Mouse (Mus musculus): ENCODE results near the gene Phip. TPM values are rescaled to one million over a fixed set of nuclear protein-coding genes. Genes with fewer than 3 reads are reported as not detected.
A peak's percentile ranks its signal among the peaks of the same experiment; 100 is the strongest.

Gene Phip
- polyA plus RNA-seq, 1 experiment from 2014 or later: 58.4 TPM

GRCm38 (mm10) chr9:82829693-82830430 is 145.5 kb downstream of the Phip start:
- H3K4me3 ChIP-seq: peak overlapping the region; percentile 88
- peak overlapping the region; percentile 70 for H3K4me2 ChIP-seq
- H3K9me3 ChIP-seq (replicated peaks): no peaks in the 10 kb centered on the region
- ATAC-seq (ENCODE audit: insufficient number of reproducible peaks, low FRiP score): peak; percentile 91
- H3K9ac ChIP-seq: peak overlapping the region; percentile 78
- WGBS: 1% methylated on average over 65 of the region's 65 CpGs
- H3K36me3 ChIP-seq: no peaks in the 10 kb centered on the region
- peak overlapping the region; percentile 71 for H3K27ac ChIP-seq (ENCODE audit: poor library complexity, severe bottlenecking)
- no peaks in the 10 kb centered on the region for H3K27me3 ChIP-seq (replicated peaks)
- H3K4me1 ChIP-seq (replicated peaks): peaks cover 6% of the 10 kb centered on the region; the same call in 1 of the 2 replicates

GRCm38 (mm10) chr9:82829007-82829689 is 146.2 kb downstream of the Phip start, which contains the start of gene Irak1bp1:
Gene Irak1bp1 (plus strand): TSS chr9:82829540.
- peak within 1 kb of the TSS; percentile 70 for H3K4me2 ChIP-seq
- H3K27me3 ChIP-seq (replicated peaks): no peaks in the 10 kb centered on the region
- H3K27ac ChIP-seq (ENCODE audit: poor library complexity, severe bottlenecking): peak within 1 kb of the TSS; percentile 71
- no peak for ATAC-seq (ENCODE audit: insufficient number of reproducible peaks, low FRiP score)
- H3K36me3 ChIP-seq: no peaks in the 10 kb centered on the region
- H3K9me3 ChIP-seq (replicated peaks): no peaks in the 10 kb centered on the region
- WGBS: 17% methylated on average over 20 of the region's 20 CpGs
- peak within 1 kb of the TSS; percentile 88 for H3K4me3 ChIP-seq
- peaks cover 6% of the 10 kb centered on the region; the same call in 1 of the 2 replicates for H3K4me1 ChIP-seq (replicated peaks)
- peak within 1 kb of the TSS; percentile 78 for H3K9ac ChIP-seq

- no peak overlapping the region for H3K4me2 ChIP-seq
- H3K27me3 ChIP-seq (replicated peaks): no peaks in the 10 kb centered on the region
- no peak overlapping the region for H3K9ac ChIP-seq
- H3K36me3 ChIP-seq: no peaks in the 10 kb centered on the region
- no peak for ATAC-seq (ENCODE audit: insufficient number of reproducible peaks, low FRiP score)
- H3K9me3 ChIP-seq (replicated peaks): no peaks in the 10 kb centered on the region
- no peak overlapping the region for H3K4me3 ChIP-seq
- WGBS: 91% methylated on average over 6 of the region's 6 CpGs
- no peak overlapping the region for H3K27ac ChIP-seq (ENCODE audit: poor library complexity, severe bottlenecking)
- H3K4me1 ChIP-seq (replicated peaks): peaks cover 6% of the 10 kb centered on the region; the same call in 1 of the 2 replicates
Observed at GRCm38 (mm10) chr9:82826426-82826825, 148.9 kb downstream of the Phip start.

Other genes starting within 250 kb of the Phip start
- gene Irak1bp1, start 146.0 kb downstream of the Phip start, polyA plus RNA-seq (2016; fragmentation: Nextera tagmentation; extraction: Ambion mirVana): 13.1 and 13.5 TPM in 2 replicates
- gene Hmgn3, start 171.2 kb upstream of the Phip start, polyA plus RNA-seq (2016; fragmentation: Nextera tagmentation; extraction: Ambion mirVana): 122 and 124 TPM in 2 replicates